Mouse (Mus musculus) CD4-positive helper T cell, adult 2 months (primary cell): ENCODE measurements around the gene Alox12b.
A peak's percentile ranks its signal among the peaks of the same experiment; 100 is the strongest.

ENCODE experiments used
- DNase-seq: peaks from one replicate; pipeline ENCODE4 v3.0.0-alpha.2; 2012; ENCODE audit warnings: low read depth, missing footprints, low spot score

The Alox12b gene

DNA sequence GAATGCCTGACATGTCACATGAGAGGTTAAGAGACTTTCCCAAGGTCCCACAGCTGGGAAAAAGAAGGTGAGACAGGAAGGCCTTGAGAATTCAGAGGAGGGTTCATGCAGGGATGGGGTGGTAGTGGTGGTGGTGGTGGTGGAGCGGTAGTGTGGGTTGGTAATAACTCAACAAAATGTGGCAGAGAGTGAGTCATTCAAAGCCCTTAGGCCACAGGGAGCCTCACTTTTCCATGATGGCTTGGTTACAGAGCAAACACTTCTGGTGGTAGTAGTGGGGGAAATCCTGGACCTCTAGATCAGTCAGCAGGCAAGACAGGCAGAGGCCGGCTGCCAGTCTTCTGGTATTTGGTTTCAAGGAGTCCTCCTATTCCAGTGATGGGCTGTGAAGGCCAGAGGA is 15.8 kb downstream of the Alox12b start:
- DNase-seq = no peak

DNA sequence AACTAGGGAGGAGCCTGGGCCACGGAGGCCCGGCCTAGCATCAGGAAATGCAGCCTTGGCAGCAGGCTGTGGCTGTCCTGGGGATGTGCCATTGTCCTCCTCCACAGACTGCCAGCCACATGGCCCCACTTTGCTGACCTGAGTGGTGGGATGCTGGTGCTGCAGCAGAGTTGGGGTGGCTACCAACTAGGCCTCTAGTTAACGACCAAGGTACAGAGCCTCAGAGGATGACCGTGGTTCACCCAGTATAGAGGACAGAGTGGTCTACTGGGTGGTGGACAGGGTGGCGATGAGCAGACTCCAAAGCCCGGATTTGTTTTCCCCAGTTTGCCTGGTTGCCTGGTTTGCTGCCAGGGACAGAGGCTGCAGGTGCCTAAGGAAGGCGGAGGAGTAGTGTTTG is 17.9 kb downstream of the Alox12b start:
- DNase-seq = no peak

DNA sequence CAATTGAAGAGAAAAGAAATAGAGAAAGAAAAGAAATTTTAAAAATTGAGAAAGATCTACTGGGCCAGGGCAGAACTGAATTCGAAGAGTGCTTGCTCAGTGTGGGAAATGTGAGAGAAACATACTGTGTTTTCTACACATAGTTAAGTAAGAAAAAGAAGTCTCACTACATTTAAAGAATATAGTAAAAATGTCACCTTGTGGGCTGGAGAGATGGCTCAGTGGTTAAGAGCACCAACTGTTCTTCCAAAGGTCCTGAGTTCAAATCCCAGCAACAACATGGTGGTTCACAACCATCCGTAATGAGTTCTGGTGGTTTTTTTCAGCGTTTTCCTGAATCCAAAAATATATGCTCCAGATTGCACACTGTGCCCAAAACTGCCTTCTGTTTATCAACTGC is 21.7 kb downstream of the Alox12b start:
- DNase-seq = no peak

DNA sequence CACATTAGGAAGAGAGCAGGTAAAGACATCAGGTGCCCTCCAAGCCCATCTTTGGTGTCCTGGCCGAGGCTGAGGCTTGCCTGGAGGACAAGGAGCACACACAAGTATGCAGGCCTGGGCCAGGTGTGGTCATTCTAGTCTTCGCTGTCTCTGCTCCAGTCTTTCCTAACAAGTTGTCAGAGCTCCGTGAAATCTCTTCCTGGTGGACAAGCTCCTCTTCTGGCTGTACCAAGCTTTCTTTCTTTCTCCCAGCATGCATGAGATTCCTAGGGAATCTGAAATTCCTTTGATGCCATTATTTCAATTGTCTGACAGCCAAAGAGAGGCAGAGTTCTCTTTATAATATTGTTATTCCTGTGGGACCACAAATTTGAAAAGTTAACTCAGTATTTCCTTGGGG is 22.7 kb downstream of the Alox12b start:
- DNase-seq = no peak

DNA sequence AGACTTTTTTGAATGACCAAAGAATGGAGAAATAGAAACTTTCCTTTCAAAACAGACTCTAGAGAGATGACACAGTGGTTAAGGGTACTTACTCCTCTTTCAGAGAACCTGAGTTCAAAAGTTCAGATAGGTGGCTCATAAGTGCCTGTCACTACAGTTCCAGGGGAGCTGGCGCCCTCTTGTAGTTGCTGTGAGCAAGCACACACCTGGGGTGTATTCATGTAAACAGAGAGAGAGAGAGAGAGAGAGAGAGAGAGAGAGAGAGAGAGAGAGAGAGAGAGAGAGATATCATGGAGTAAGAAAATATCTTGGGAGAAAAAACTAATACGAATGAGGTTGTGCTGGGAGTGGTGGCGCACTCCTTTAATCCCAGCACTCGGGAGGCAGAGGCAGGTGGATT is 23.3 kb downstream of the Alox12b start:
- no peak for DNase-seq

DNA sequence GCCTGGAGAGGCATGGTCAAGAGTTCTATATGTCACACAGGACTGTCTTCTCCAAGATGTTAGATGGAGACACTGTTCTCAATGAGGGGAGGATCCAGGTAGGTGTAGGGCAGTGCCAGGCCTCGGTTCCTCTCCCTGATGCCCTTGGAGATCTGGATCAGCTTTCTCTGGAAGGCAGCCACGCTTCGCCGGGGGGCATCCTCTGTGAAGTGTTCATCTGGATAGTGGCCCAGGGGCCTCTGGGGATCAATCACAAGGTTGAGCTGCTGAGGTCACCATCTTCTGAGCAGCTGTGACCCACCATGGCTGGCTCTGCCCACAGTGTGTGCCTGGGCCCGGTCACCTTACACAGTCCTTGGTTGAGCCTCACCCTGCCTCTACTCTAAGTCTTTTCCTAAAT is 28.2 kb downstream of the Alox12b start:
- DNase-seq = no peak

DNA sequence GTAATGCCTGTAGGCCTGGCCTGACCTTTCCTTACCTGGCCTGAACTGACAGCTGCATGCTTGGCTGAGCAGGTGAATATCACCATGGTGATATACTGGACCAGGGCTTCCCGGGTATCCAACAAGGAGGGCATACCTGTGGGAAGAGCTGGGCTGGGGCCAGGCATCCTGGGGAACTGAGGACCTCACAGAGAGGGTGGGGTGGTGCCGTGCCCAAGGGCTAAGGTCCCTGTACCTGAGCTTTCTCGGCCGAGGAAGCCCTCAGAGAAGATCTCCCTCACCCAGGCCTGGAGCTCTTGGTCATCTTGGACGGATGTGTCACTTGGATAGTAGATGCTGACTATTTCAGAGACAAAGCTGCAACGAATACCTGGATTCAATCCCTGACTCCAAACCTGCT is 29.1 kb downstream of the Alox12b start:
- DNase-seq = no peak

DNA sequence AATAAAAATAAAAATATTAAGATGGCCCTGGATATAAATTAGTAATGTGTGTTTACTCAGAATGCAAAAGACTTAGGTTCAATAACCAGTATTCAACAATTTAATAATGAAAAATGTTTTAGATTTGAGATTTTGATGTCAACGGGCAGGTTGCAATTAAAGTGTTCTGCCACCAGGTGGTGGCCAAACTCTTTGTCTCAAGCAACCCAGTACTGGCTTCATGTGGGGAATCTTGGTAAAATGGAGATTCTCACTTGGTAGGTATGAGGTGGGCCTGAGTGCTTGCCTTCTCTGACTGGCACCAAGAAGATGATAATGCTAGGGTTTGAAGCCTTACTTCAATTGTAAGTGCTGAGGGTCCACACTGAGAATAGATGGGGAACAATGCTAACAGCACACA is 36.1 kb downstream of the Alox12b start:
- peak; percentile 51 for DNase-seq

DNA sequence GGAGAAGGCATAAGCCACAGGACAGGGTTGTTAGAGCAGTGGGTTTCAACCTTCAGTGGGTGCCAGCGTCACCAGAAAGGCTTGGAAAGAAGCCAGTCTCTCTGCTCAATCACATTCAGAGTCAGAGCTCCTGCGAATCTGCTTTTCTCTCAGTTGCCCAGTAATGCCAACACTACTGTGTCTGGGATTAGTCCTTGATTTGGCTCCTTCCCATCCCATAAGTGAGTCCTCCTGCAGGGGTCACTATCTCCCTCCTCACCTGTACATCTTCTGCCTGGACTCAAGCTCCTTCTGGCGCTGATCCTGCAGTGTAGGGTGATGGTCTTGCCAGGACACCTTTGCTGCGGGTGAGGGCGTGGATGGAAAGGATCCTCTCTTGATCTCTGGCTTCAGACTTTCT is 40.0 kb downstream of the Alox12b start:
- peak; percentile 18 for DNase-seq

DNA sequence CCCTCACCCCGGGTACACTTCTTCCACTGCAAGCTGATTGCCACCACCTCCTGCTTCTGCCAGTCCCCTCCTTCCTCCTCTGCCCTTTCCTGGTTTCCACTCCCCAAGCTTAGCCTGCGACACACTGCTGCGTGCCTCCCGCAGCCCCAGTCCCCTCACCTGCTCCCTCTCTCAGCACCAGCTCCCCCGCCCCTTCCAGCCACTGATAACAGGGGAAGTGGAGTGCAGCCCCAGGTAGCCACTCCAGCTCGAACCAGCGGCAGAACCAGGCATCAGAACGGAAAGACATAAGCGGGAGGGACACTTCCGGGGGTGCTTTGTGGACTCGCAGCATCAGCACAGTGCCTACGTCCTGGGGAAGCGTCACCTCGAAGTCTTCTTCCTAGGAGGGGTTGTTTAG is 40.4 kb downstream of the Alox12b start:
- DNase-seq = peak; percentile 58

DNA sequence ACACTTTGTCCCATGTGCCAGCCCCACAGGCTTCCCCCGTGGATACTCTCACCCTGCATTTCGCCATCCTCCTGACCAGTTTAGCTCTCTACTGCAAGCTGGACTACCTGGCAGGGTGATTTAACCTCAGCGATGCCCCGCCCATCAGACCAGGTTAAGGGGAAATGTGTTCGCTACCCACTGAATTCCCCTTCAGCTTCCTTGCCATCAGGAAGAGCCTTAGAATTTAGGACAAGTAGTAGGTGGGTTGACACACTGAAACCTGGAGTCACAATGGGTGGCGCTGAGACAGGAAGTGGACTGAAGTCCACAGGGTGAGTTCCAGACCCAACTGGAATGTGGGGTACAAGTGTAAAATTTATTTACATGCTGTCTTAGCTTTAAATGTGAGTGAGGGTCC is 41.0 kb downstream of the Alox12b start, which contains the start of gene Alox8:
TSS of gene Alox8 (minus strand) at position 101 of the 400 bp plus-strand sequence.
- no peak for DNase-seq

DNA sequence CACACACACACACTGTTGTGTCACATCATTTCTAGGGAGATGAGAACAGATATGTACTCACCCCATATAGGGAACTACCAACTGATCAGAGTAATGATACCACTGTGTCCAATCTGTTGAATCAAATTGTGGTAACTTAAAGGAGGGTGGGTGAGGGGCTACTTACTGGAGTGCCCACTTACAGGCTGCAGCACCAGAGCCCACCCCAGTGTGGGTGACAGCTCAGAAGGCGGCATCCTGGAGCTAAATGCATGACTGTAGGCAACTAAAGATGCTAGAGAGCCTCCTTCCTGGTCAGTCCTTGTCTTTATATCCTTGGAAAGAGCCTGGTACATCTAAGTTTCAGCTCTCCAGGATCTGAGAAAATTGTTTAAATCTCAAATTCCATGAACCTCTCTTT is 42.5 kb downstream of the Alox12b start:
- DNase-seq = no peak

DNA sequence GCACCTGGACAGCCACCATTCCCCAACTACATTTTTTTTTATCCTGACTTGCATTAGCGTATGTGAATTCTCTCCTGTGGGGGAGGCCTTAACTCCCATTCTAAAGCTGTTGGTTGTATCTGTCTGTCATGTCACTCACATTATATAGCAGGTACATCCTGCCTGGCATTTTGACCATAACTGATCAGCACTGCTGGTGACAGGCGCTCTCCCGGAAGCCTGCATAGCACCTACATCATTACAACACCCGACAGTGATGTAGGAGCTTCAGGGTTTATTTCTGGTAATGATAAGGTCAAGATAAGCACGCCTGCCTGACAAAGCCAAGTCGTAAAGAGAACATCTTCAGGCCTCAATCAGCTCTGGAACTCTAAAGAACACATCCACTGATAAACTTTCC is 43.4 kb downstream of the Alox12b start:
- DNase-seq = no peak

DNA sequence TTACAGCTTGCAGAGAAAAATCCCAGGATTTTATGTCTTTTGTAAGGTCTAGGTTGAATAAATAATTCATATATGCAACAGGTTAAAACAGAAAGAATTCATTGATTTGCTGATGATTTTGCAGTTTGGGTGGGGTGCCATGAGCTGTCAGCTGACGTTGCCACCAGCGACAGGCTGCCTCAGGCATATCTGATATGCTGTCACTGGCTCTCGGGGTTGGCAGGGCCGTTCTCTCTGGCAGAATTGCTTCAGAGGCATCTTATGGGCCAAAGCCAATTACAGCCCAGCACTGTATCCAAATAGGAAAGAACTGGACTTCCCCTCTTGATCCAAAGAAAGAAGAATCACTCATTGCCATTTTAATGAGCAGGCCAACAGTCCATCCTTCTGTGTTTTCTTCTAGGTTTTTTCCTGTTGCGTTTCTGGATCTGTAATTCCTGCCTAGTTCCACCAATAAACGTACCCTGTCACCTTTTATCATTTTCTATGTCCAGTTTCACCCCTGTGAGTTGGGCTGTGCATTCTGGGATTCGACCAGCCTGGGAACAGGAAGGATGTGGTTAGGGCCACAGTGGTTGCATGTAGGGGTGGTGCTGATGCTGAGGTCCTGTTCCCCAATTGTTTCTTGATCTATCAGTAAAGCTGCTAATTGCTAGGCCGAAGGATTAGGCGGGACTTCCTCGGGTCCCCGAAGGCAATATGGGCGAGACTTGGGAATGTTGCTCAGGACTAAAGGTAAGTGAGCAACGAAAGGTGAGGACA is 45.9 kb downstream of the Alox12b start:
- no peak for DNase-seq

DNA sequence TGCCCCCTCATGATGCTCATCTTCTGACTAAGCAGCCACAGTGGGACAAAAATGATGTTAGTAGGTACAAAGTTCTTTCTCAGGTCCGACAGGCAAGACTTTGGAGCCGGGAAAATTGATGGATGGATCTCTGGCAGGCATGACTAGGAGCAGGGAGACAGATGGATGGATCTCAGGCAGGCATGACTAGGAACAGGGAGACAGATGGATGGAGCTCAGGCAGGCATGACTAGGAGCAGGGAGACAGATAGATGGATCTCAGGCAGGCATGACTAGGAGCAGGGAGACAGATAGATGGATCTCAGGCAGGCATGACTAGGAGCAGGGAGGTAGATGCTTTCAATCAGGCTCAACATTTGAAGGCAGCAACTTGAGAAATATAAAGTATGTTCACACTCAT is 54.6 kb downstream of the Alox12b start:
- DNase-seq = no peak

DNA sequence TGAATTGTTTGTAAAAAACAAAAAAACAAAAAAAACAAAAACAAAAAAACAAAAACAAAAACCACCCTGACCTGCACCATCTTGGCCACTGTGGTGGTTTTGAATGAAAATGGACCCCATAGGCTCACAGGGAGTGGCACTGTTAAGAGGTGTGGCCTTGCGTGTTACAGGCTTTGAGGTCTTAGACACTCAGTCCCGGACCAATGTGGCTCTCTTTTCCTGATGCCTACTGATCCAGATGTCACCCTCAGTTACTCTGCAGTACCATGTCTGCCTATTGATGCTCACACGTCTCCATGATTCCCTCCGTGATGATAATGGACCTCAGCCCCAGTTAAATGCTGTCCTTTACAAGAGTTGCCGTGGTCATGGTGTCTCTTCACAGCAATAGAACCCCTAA is 60.6 kb downstream of the Alox12b start:
- no peak for DNase-seq

DNA sequence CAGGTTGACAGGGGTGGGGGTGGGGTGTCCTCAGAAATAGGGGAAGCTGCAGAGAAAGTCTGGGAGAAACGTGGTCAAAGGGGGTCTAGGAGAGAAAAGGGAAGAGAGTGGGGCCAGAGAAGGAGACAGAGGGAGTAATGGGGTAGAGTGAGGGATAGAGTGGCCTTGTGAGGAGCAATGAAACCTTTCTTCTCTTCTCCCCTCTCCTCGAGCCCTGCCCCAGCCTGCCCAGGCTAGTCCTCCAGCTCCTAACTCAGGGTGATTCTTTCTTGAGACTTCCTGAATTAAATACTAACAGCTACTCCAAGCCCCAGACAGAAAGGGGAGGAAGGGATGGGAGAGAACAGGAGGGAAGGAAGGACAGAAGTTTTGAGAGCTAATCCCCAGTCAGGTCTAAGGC is 61.9 kb downstream of the Alox12b start:
- no peak for DNase-seq
